In genomic region chr9:32506866-32507861, GRCm38 (mm10) we compare ENCODE assay signal across 8 mouse cellular contexts. TPM values are rescaled to one million over a fixed set of nuclear protein-coding genes. Genes with fewer than 3 reads are reported as not detected.
DNase-seq lines count a peak whose midpoint lies in the region; ATAC-seq and TF ChIP-seq lines count a peak whose summit lies in the region.
"Had no signal": no experiment of that assay in that cellular context is flagged by ENCODE, and none has a peak within 500 bp of the region (broad histone marks: within the 10 kb centered on the region; RNA-seq: fewer than 3 reads in every experiment).

No protein-coding gene starts in this region.

- TF ChIP-seq POLR2A in lung, adult 2 months (IDR thresholded peaks at IDR 0.05; ENCODE audit: borderline replicate concordance, extremely low read depth, low read depth, low read length) = no peak

- H3K9ac ChIP-seq in lung, embryonic 15.5 days = no peak overlapping the region
- H3K9ac ChIP-seq in embryonic facial prominence, embryonic 11.5 days (replicated peaks; ENCODE audit: low read length) = no peak overlapping the region
- no peak overlapping the region for H3K9ac ChIP-seq in intestine, postnatal 0 days (ENCODE audit: low read depth, low read length)
- H3K9ac ChIP-seq: hindbrain, embryonic 13.5 days had no signal

- no peak overlapping the region for H3K4me3 ChIP-seq in lung, embryonic 15.5 days
- no peak overlapping the region for H3K4me3 ChIP-seq in lung, adult 2 months (replicated peaks; ENCODE audit: extremely low read depth, low read depth, low read length)
- no peak overlapping the region for H3K4me3 ChIP-seq in embryonic facial prominence, embryonic 11.5 days (ENCODE audit: low read depth, low read length)
- H3K4me3 ChIP-seq in intestine, postnatal 0 days (ENCODE audit: low read depth, low read length) = no peak overlapping the region
- H3K4me3 ChIP-seq: hindbrain, embryonic 13.5 days had no signal

- TF ChIP-seq CTCF in lung, adult 2 months (IDR thresholded peaks at IDR 0.05; ENCODE audit: insufficient read depth, low read length) = no peak
- no peak for TF ChIP-seq CTCF in intestine, postnatal 0 days (IDR thresholded peaks at IDR 0.05; ENCODE audit: low read depth)

- no peaks in the 10 kb centered on the region for H3K36me3 ChIP-seq in lung, embryonic 15.5 days
- no peaks in the 10 kb centered on the region for H3K36me3 ChIP-seq in embryonic facial prominence, embryonic 11.5 days (replicated peaks; ENCODE audit: control insufficient read depth, insufficient read depth, low read depth, low read length)
- no peaks in the 10 kb centered on the region for H3K36me3 ChIP-seq in intestine, postnatal 0 days (ENCODE audit: control insufficient read depth, insufficient read depth)
- H3K36me3 ChIP-seq: hindbrain, embryonic 13.5 days had no signal

- peaks cover 50% of the 10 kb centered on the region for H3K4me1 ChIP-seq in lung, embryonic 15.5 days
- peaks cover 38% of the 10 kb centered on the region for H3K4me1 ChIP-seq in lung, adult 2 months (ENCODE audit: control insufficient read depth, insufficient read depth, low read length)
- peaks cover 15% of the 10 kb centered on the region for H3K4me1 ChIP-seq in embryonic facial prominence, embryonic 11.5 days (ENCODE audit: control insufficient read depth, insufficient read depth, low read length)
- no peaks in the 10 kb centered on the region for H3K4me1 ChIP-seq in intestine, postnatal 0 days (replicated peaks; ENCODE audit: control insufficient read depth, insufficient read depth, low read length)

- H3K4me2 ChIP-seq in lung, embryonic 15.5 days = no peak overlapping the region
- H3K4me2 ChIP-seq in embryonic facial prominence, embryonic 11.5 days (ENCODE audit: low read depth, low read length) = no peak overlapping the region
- no peak overlapping the region for H3K4me2 ChIP-seq in intestine, postnatal 0 days (replicated peaks; ENCODE audit: low read depth)
- H3K4me2 ChIP-seq: hindbrain, embryonic 13.5 days had no signal

- no peaks in the 10 kb centered on the region for H3K9me3 ChIP-seq in lung, embryonic 15.5 days
- no peaks in the 10 kb centered on the region for H3K9me3 ChIP-seq in embryonic facial prominence, embryonic 11.5 days (replicated peaks; ENCODE audit: control insufficient read depth, low read length)
- no peaks in the 10 kb centered on the region for H3K9me3 ChIP-seq in intestine, postnatal 0 days (ENCODE audit: control insufficient read depth)
- H3K9me3 ChIP-seq: hindbrain, embryonic 13.5 days had no signal

- DNase-seq in lung, adult 2 months = no peak
- DNase-seq in embryonic facial prominence, embryonic 11.5 days (ENCODE audit: low spot score) = no peak
- DNase-seq in thymus, postnatal 0 days (ENCODE audit: low spot score) = peak; percentile 84
- DNase-seq in gastrocnemius, adult 18-20 months (ENCODE audit: low spot score) = no peak
- no peak for DNase-seq in adrenal gland, adult 8-10 months

- peak overlapping the region; percentile 68 for H3K27ac ChIP-seq in lung, embryonic 15.5 days
- peak overlapping the region; percentile 13; the same call in 1 of the 2 replicates for H3K27ac ChIP-seq in embryonic facial prominence, embryonic 11.5 days (replicated peaks; ENCODE audit: low read depth, low read length)
- H3K27ac ChIP-seq in intestine, postnatal 0 days (ENCODE audit: low read depth, low read length) = 0 out of 2 replicates have a peak overlapping the region, but pooled peaks have one; percentile 17
- H3K27ac ChIP-seq: hindbrain, embryonic 13.5 days had no signal

- no peaks in the 10 kb centered on the region for H3K27me3 ChIP-seq in lung, embryonic 15.5 days
- no peaks in the 10 kb centered on the region for H3K27me3 ChIP-seq in embryonic facial prominence, embryonic 11.5 days (ENCODE audit: control insufficient read depth, insufficient read depth, low read length)
- no peaks in the 10 kb centered on the region for H3K27me3 ChIP-seq in intestine, postnatal 0 days (replicated peaks; ENCODE audit: control insufficient read depth, insufficient read depth, low read length)
- H3K27me3 ChIP-seq: hindbrain, embryonic 13.5 days had no signal

- ATAC-seq in lung, embryonic 15.5 days (ENCODE audit: borderline replicate concordance, extremely low read depth, low FRiP score, low TSS enrichment) = no peak
- no peak for ATAC-seq in embryonic facial prominence, embryonic 11.5 days (replicated peaks; ENCODE audit: insufficient number of reproducible peaks, low FRiP score, low TSS enrichment, low read depth)
- ATAC-seq in intestine, postnatal 0 days = no peak

- WGBS in lung, embryonic 15.5 days = 56% methylated on average over 15 of the region's 15 CpGs
- 54% methylated on average over 15 of the region's 15 CpGs for WGBS in lung, adult 2 months
- WGBS in embryonic facial prominence, embryonic 11.5 days = 66% methylated on average over 15 of the region's 15 CpGs
- 64% methylated on average over 15 of the region's 15 CpGs for WGBS in intestine, postnatal 0 days

RNA-seq across cellular contexts. Expression of gene Fli1, which starts 35.5 kb away (rescaled TPM):
- 34.4 and 35.2 TPM in 2 replicates for polyA plus RNA-seq in lung, embryonic 15.5 days (2015; fragmentation: Nextera tagmentation; extraction: Ambion mirVana)
- polyA plus RNA-seq in lung, adult 2 months (2012; rRNA removed) = 12.9 and 14.1 TPM in 2 replicates
- 42.1 and 48.0 TPM in 2 replicates for polyA plus RNA-seq in embryonic facial prominence, embryonic 11.5 days (2014; fragmentation: Nextera tagmentation; extraction: Ambion mirVana)
- 6.0 and 6.1 TPM in 2 replicates for polyA plus RNA-seq in intestine, postnatal 0 days (2015; fragmentation: Nextera tagmentation; extraction: Ambion mirVana)
- 50.6 and 53.5 TPM in 2 replicates for polyA plus RNA-seq in thymus, postnatal 0 days (2015; fragmentation: Nextera tagmentation; extraction: Ambion mirVana)
- 1 to 10 TPM; 5.3 to 7.2 TPM for total RNA-seq in gastrocnemius, adult 18-20 months (2021)
- total RNA-seq in adrenal gland, adult 8-10 months (2022) = 10 to 100 TPM; 12.0 to 20.5 (median 15.5) TPM

Comparison
In these comparisons a context has a peak if more than half of its experiments do, and no peak if none do; other contexts are left out.
1. H3K27ac ChIP-seq: peak in every context shown above with its lines; median percentile 68 in lung, embryonic 15.5 days; 17 in intestine, postnatal 0 days; 13 in embryonic facial prominence, embryonic 11.5 days.